ENCODE assay signal across 13 mouse cellular contexts in the genomic region with DNA sequence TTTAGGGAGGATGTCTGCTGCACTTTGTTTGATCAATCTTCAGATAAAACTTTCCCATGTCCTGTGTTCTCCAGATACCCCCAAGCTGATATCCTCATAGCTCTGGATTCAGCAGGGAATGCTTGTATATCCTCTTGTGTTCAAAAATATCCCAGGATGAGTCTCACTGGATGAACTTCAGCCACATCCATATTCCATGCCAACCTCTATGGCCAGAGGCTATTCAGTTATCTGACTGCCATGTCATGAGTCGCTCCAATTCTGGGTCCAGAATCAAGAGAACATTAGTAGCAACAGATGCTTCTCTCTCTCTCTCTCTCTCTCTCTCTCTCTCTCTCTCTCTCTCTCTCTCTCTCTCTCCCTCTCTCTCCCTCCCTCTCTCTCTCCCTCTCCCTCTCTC. TPM values are rescaled to one million over a fixed set of nuclear protein-coding genes. Genes with fewer than 3 reads are reported as not detected.
"Had no signal": no experiment of that assay in that cellular context is flagged by ENCODE, and none has a peak within 500 bp of the region (broad histone marks: within the 10 kb centered on the region; RNA-seq: fewer than 3 reads in every experiment).

No protein-coding gene starts in this region.

- DNase-seq: lung, adult 18-20 months; lung, embryonic 14.5 days; lung, postnatal 10 days; lung, postnatal 4 days; retina, postnatal 1 day; right cerebral cortex, adult 18-20 months; right cerebral cortex, postnatal 25 days; right cerebral cortex, postnatal 4 days; spleen, adult 18-20 months; thymus, adult 18-20 months; thymus, postnatal 14 days; thymus, postnatal 36 days had no signal

RNA-seq across cellular contexts. Expression of a gene that starts 49.6 kb away (rescaled TPM):
- total RNA-seq: megakaryocyte-erythroid progenitor cell, adult 5-6 weeks had no signal
